Mouse (Mus musculus): ENCODE measurements around the gene Mypn.

- no peak for TF ChIP-seq CTCF (IDR thresholded peaks at IDR 0.05; ENCODE audit: low read depth)
- TF ChIP-seq EP300 (IDR thresholded peaks at IDR 0.05; ENCODE audit: low read depth), result no peak
These were observed 103.1 kb downstream of the Mypn start for GRCm38 (mm10) chr10:63100657-63101056.
